Mouse (Mus musculus): Measurements from ENCODE around the gene Arsk.

GRCm38 (mm10) chr13:76017974-76018843, 80.3 kb downstream of the Arsk start, which contains the start of gene Rfesd:
- TF ChIP-seq POLR2AphosphoS2 (IDR thresholded peaks at IDR 0.05; ENCODE audit: low read length) (peak; percentile 70; the same call in 1 of the 2 replicates), CTCF (IDR thresholded peaks at IDR 0.05 in 2 of 3, conservative IDR thresholded peaks at IDR 0.05 in 1 of 3; ENCODE audit: control insufficient read depth in 1 of 3, insufficient read depth in 1 of 3, low read depth in 2 of 3, low read length in 3 of 3, poor library complexity in 1 of 3, severe bottlenecking in 1 of 3) (no peak), ZKSCAN1 (IDR thresholded peaks at IDR 0.05; ENCODE audit: low read depth, low read length) (no peak), EP300 (IDR thresholded peaks at IDR 0.05; ENCODE audit: low read depth in 1 of 2, low read length in 2 of 2) (peak in 1 of 2 experiments; percentile 10; a peak in 1 of 4 replicates), CHD2 (IDR thresholded peaks at IDR 0.05; ENCODE audit: low read length) (peak; percentile 93), MXI1 (IDR thresholded peaks at IDR 0.05; ENCODE audit: low read depth, low read length) (0 out of 2 replicates have a peak, but pooled peaks have one; percentile 8), USF1 (IDR thresholded peaks at IDR 0.05; ENCODE audit: low read depth, low read length) (peak; percentile 97), CHD1 (IDR thresholded peaks at IDR 0.05; ENCODE audit: low read depth, low read length) (no peak), ZC3H11A (IDR thresholded peaks at IDR 0.05; ENCODE audit: low read depth, low read length) (no peak), RCOR1 (IDR thresholded peaks at IDR 0.05; ENCODE audit: low read depth, low read length) (0 out of 2 replicates have a peak, but pooled peaks have one; percentile 40), MAX (IDR thresholded peaks at IDR 0.05; ENCODE audit: low read length) (peak; percentile 83), GATA1 (IDR thresholded peaks at IDR 0.05; ENCODE audit: low read depth, low read length) (no peak)

Data from MEL (cell line).